Mouse (Mus musculus) thymus, adult 2 months (tissue): ENCODE results near the gene Gas2.

Experiments used
- CTCF ChIP-seq: fragments of 200-500 bp; IDR thresholded peaks from 2 replicates; pipeline ENCODE4 v1.5.1; 2012; ENCODE audit warnings: mild to moderate bottlenecking, control low read depth, low read length, moderate library complexity, borderline replicate concordance; ENCODE audit not compliant: control insufficient read depth, poor library complexity, insufficient read depth; ENCODE audit errors: extremely low read depth
- POLR2A ChIP-seq: fragments of 200-500 bp; IDR thresholded peaks from 2 replicates; pipeline ENCODE4 v1.6.1; 2012; ENCODE audit warnings: mild to moderate bottlenecking, low read length, control low read depth, moderate library complexity; ENCODE audit not compliant: control insufficient read depth, poor library complexity, insufficient read depth; ENCODE audit errors: extremely low read depth

DNA sequence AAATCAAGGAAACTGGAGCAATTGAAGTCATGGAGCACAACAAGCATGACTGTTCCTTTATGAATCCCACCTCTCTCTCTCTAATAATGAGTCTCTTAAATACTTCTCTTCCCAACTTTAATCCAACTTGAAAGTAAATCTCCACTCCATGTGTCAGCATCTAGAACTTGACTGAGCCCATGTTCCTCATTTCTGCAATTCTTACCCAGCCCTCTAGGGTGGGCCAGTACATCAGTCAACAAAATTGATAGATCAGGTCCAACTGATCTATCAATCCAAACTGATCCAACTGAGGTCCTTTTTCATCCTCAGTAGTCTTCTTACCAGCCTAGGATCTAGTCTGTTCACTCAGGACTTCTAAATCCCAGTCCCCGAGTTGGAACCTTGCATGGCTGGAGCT is 153.4 kb downstream of the Gas2 start:
- TF ChIP-seq CTCF (no peak), POLR2A (no peak)
